Mouse (Mus musculus) lung, adult 2 months (tissue): ENCODE data around the gene Pip4k2c.

Source experiments
- CTCF ChIP-seq: fragments of 200-500 bp; IDR thresholded peaks from 2 replicates; pipeline ENCODE4 v1.5.1; 2011; ENCODE audit warnings: mild to moderate bottlenecking, low read length, control low read depth; ENCODE audit not compliant: insufficient read depth
- POLR2A ChIP-seq: fragments of 200-500 bp; IDR thresholded peaks from 2 replicates; pipeline ENCODE4 v1.6.1; 2011; ENCODE audit warnings: low read depth, mild to moderate bottlenecking, control low read depth, low read length, borderline replicate concordance; ENCODE audit errors: extremely low read depth

DNA sequence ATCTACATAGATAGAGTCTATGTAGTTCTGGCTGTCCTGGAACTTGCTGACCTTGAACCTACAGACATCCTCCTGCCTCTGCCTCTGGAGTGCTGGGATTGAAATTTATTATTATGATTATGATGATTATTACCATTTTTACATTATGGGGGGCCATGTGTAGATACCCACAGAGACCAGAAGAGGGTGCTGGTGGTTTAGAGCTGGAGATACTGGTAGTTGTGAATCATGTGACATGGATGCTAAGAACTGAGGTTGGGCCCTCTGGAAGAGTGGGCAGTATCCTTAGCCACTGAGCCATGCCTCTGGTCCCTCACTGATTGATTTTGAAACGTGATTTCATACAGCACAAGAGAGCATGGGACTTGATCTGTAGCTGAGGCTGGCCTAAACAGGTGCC lies 24.9 kb downstream of the Pip4k2c start:
- TF ChIP-seq POLR2A (no peak), CTCF (0 out of 2 replicates have a peak, but pooled peaks have one; percentile 5)
